Mouse (Mus musculus): ENCODE data around the gene Gm42715.

Gm42715 gene

GRCm38 (mm10) chr7:127513781-127514180 is 5.6 kb upstream of the Gm42715 start:
- CTCF ChIA-PET = interaction anchor here in 1 of 4 experiments (0.6 to 1.2 kb wide), 2 partner anchors 249 to 260 kb away, joined by 3 to 5 read pairs; no protein-coding TSS in a partner anchor
- POLR2A ChIA-PET = interaction anchor here (0.6 to 4.5 kb wide), 58 partner anchors 8 to 487 kb away, joined by 3 to 31 read pairs (median 5); partner anchors contain the start of genes Zfp689 (in 2 of the 4), Ccdc189 (in 1 of the 4), Ctf1 (in 1 of the 4) and Dctpp1 (in 1 of the 4)

- CTCF ChIA-PET = interaction anchor here in 2 of 4 experiments (0.6 to 0.7 kb wide), 2 partner anchors 67 to 127 kb away, joined by 4 to 15 read pairs; partner anchors contain the start of gene Zfp689 (in 1 of the 2)
- POLR2A ChIA-PET = interaction anchor here in 3 of 4 experiments (0.5 to 5.0 kb wide), 21 partner anchors 9 to 1221 kb away, joined by 3 to 30 read pairs (median 4); partner anchors contain the start of genes Ccdc189 (in 1 of the 3), Kat8 (in 1 of the 3) and Rnf40 (in 1 of the 3)
Measured at GRCm38 (mm10) chr7:127515846-127516245, 3.5 kb upstream of the Gm42715 start.

- CTCF ChIA-PET = interaction anchor here in 1 of 4 experiments (0.7 kb wide), 1 partner anchor 68 kb away, joined by 15 read pairs; the partner anchor contains the start of gene Zfp689
- POLR2A ChIA-PET = interaction anchor here in 3 of 4 experiments (0.7 to 5.0 kb wide), 16 partner anchors 10 to 396 kb away, joined by 3 to 30 read pairs (median 10); partner anchors contain the start of genes Ccdc189 (in 1 of the 3), Kat8 (in 1 of the 3) and Rnf40 (in 1 of the 3)
Measured at GRCm38 (mm10) chr7:127516344-127516743, 3.0 kb upstream of the Gm42715 start.

GRCm38 (mm10) chr7:127541671-127542070 is 22.3 kb downstream of the Gm42715 start:
- ChIA-PET POLR2A (interaction anchor here in 2 of 4 experiments (0.9 to 2.7 kb wide), 12 partner anchors 11 to 46 kb away, joined by 3 to 17 read pairs (median 4); no protein-coding TSS in a partner anchor), CTCF (no interaction called here)

- ChIA-PET POLR2A (interaction anchor here in 2 of 4 experiments (0.6 to 1.0 kb wide), 3 partner anchors 8 to 55 kb away, joined by 3 to 4 read pairs (median 3); no protein-coding TSS in a partner anchor), CTCF (interaction anchor here in 1 of 4 experiments (0.5 kb wide), 1 partner anchor 66 kb away, joined by 9 read pairs; no protein-coding TSS in a partner anchor)
Measured at GRCm38 (mm10) chr7:127549116-127549835, 29.9 kb downstream of the Gm42715 start.

DNA sequence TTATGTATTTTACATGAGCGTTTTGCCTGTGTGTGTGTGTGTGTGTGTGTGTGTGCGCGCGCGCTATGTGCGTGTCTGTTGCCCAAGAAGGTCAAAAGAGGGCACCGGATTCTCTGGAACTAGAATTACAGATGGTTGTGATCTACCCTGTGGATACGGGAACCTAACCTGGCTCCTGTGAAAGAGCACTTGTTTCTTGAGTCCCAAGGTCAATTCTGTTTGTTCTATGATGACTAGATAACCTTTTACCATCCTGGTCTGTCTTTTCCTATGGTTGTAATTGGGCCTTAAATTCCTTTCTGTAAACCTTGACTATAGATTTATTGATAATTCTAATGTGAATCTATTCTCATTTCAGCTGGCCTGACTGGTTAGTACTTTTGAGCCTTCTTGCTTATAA is 32.2 kb downstream of the Gm42715 start:
- ChIA-PET CTCF (interaction anchor here in 1 of 4 experiments (0.7 kb wide), 1 partner anchor 37 kb away, joined by 4 read pairs; the partner anchor contains the start of gene Rnf40), POLR2A (interaction anchor here in 1 of 4 experiments (0.7 kb wide), 1 partner anchor 208 kb away, joined by 3 read pairs; no protein-coding TSS in a partner anchor)

GRCm38 (mm10) chr7:127560580-127560979 is 41.2 kb downstream of the Gm42715 start:
- ChIA-PET POLR2A (interaction anchor here in 2 of 4 experiments (0.7 to 1.3 kb wide), 5 partner anchors 13 to 973 kb away, joined by 3 to 8 read pairs (median 4); no protein-coding TSS in a partner anchor), CTCF (interaction anchor here in 3 of 4 experiments (0.7 to 1.2 kb wide), 3 partner anchors 16 to 119 kb away, joined by 3 to 7 read pairs (median 3); no protein-coding TSS in a partner anchor)

GRCm38 (mm10) chr7:127561340-127561858 is 42.0 kb downstream of the Gm42715 start, which contains the start of gene Tmem265:
Gene Tmem265, plus strand, starts transcription at chr7:127561390.
- POLR2A ChIA-PET = interaction anchor here in 3 of 4 experiments (0.5 to 1.3 kb wide), 4 partner anchors 11 to 47 kb away, joined by 3 to 7 read pairs (median 4); no protein-coding TSS in a partner anchor
- CTCF ChIA-PET = no interaction called here

DNA sequence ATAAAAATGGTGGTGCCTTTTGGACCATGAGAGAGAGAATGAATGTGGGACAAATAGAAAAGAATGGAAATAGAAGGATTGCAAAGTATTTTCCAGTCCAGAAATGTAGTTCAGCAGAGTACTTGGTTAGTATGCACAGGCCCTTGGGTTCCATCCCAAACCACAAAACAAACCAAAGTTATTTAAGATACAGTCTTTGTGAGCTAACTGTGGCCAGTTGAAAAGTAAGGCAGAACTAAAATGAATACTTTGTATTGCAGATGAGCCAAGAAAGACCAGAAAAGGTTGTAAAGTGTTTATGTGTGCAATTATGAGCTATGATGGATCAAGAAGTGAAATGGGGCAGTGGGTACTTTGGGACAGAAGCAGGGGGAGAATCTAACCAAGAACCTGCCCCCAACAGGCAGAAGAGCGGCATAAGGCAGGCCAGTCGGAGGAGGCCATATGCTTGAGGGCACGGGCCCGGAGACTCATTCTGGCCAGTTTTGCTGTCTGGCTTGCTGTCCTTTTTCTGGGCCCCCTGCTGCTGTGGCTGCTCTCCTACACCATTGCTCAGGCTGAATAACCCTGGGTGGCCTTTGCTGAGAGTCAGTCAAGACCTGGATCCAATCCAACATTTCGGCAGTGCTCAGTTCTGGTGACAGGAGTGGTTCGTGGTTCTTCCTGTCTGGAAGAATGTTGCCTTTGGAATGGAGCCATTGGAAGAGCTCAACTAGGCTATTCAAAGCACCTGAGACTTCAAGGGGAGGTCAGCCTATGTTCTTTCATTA is 45.2 kb downstream of the Gm42715 start:
- ChIA-PET CTCF (interaction anchor here in 2 of 4 experiments (0.6 to 1.0 kb wide), 4 partner anchors 24 to 308 kb away, joined by 3 to 4 read pairs (median 3); partner anchors contain the start of gene Ccdc189 (in 1 of the 2)), POLR2A (interaction anchor here in 3 of 4 experiments (0.7 to 1.4 kb wide), 5 partner anchors 24 to 848 kb away, joined by 3 to 6 read pairs (median 3); partner anchors contain the start of genes Ccdc189 (in 1 of the 3) and Rnf40 (in 1 of the 3))

DNA sequence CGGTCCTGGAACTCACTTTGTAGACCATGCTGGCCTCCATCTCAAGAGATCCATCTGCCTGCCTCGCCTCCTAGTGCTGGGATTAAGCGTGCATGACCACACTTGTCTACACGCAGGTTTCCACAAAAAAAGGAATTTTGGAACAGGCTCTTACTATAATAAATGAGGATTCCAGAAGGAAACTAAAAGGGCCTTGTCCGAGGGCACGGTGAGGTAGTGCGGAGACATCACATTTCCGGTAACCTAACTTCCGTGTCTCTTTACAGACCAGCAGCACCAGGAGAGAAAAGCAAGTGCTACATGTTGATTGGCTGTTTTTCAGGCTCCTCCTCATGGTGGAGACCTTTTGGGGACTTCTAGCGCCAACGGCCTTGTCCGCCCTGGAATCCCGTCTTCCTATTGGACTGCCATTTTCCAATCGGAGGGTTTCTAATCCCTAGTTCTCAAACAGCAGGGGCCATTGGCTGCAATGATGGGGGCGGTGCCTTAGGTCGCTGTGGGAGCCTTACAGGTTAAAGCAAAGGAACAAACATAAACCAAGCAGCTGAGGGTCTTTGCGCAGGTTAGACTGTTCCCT is 53.6 kb downstream of the Gm42715 start, which contains the start of gene Phkg2:
TSS of gene Phkg2 (plus strand) at position 446 of the 577 bp plus-strand sequence.
- ChIA-PET CTCF (no interaction called here), POLR2A (interaction anchor here in 3 of 4 experiments (0.6 to 4.5 kb wide), 16 partner anchors 12 to 395 kb away, joined by 3 to 18 read pairs (median 4); partner anchors contain the start of genes Ccdc189 (in 2 of the 3), Rnf40 (in 2 of the 3), Fus (in 1 of the 3) and Orai3 (in 1 of the 3))

GRCm38 (mm10) chr7:127573503-127574008 is 54.2 kb downstream of the Gm42715 start:
- POLR2A ChIA-PET = interaction anchor here in 3 of 4 experiments (0.6 to 4.5 kb wide), 20 partner anchors 11 to 415 kb away, joined by 3 to 18 read pairs (median 4); partner anchors contain the start of genes Ccdc189 (in 3 of the 3), Rnf40 (in 3 of the 3), Fus (in 1 of the 3) and Orai3 (in 1 of the 3)
- CTCF ChIA-PET = no interaction called here

GRCm38 (mm10) chr7:127574115-127574514 is 54.7 kb downstream of the Gm42715 start:
- ChIA-PET POLR2A (interaction anchor here in 3 of 4 experiments (0.7 to 4.5 kb wide), 10 partner anchors 14 to 96 kb away, joined by 3 to 18 read pairs (median 5); partner anchors contain the start of genes Ccdc189 (in 2 of the 3) and Rnf40 (in 2 of the 3)), CTCF (interaction anchor here in 1 of 4 experiments (0.6 kb wide), 1 partner anchor 15 kb away, joined by 3 read pairs; the partner anchor contains the start of gene Rnf40)

- ChIA-PET CTCF (interaction anchor here in 2 of 4 experiments (0.6 to 1.0 kb wide), 2 partner anchors 74 to 1817 kb away, joined by 3 read pairs; no protein-coding TSS in a partner anchor), POLR2A (interaction anchor here in 1 of 4 experiments (0.6 kb wide), 1 partner anchor 203 kb away, joined by 3 read pairs; no protein-coding TSS in a partner anchor)
Measured at GRCm38 (mm10) chr7:127583260-127583659, 63.9 kb downstream of the Gm42715 start.

GRCm38 (mm10) chr7:127585031-127585430 is 65.6 kb downstream of the Gm42715 start:
- ChIA-PET POLR2A (interaction anchor here in 2 of 4 experiments (0.9 to 1.4 kb wide), 4 partner anchors 9 to 17 kb away, joined by 3 read pairs; partner anchors contain the start of gene Phkg2 (in 1 of the 2)), CTCF (interaction anchor here in 1 of 4 experiments (1.0 kb wide), 1 partner anchor 8 kb away, joined by 3 read pairs; no protein-coding TSS in a partner anchor)

- POLR2A ChIA-PET = interaction anchor here in 2 of 4 experiments (0.7 to 1.5 kb wide), 4 partner anchors 13 to 326 kb away, joined by 3 read pairs; partner anchors contain the start of gene Kat8 (in 1 of the 2)
- CTCF ChIA-PET = interaction anchor here in 1 of 4 experiments (0.5 kb wide), 1 partner anchor 335 kb away, joined by 4 read pairs; no protein-coding TSS in a partner anchor
Measured at GRCm38 (mm10) chr7:127586149-127586548, 66.8 kb downstream of the Gm42715 start.

DNA sequence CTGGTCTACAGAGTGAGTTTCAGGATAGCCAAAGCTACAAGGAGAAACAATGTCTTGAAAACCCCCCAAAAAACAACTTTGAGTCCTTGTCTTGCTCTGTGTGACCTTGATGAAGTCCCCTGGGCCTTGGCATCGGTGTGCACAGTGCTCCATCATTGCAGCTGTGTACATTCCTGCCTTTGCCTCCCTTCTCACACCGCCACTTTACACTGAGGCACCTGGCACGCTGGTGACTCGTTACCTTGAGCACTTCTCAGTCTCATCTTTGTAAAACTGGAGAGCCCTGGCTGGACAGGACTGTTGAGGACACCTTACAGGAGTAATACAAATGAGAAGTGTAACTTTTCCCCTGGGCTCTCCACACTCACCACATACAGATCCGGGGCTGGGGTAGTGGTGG is 67.8 kb downstream of the Gm42715 start:
- ChIA-PET POLR2A (interaction anchor here in 2 of 4 experiments (1.3 to 2.4 kb wide), 4 partner anchors 11 to 325 kb away, joined by 3 to 11 read pairs (median 6); partner anchors contain the start of gene Kat8 (in 1 of the 2)), CTCF (interaction anchor here in 1 of 4 experiments (0.7 kb wide), 1 partner anchor 90 kb away, joined by 3 read pairs; no protein-coding TSS in a partner anchor)
